Mouse (Mus musculus) neural tube, embryonic 12.5 days (tissue): ENCODE results near the gene Tomm40l. TPM values are rescaled to one million over a fixed set of nuclear protein-coding genes. Genes with fewer than 3 reads are reported as not detected.

Experiments used
- ATAC-seq: fragments of 200-750 bp; cut with Nextera tagmentation; 2 replicates; pipeline ENCODE4 v1.8.0; 2017; ENCODE audit warnings: low read depth, mild to moderate bottlenecking, moderate TSS enrichment, moderate library complexity; ENCODE audit not compliant: low FRiP score
- H3K27ac ChIP-seq: fragments of 300-500 bp; sonication (generic); 2 replicates; pipeline ENCODE4 v1.5.1; 2016
- H3K27me3 ChIP-seq: fragments of 300-500 bp; sonication (generic); replicated peaks from 2 replicates; pipeline ENCODE4 v1.6.1; 2016; ENCODE audit warnings: mild to moderate bottlenecking
- H3K36me3 ChIP-seq: fragments of 300-500 bp; sonication (generic); 2 replicates; pipeline ENCODE4 v1.6.1; 2016; ENCODE audit warnings: mild to moderate bottlenecking
- H3K4me1 ChIP-seq: fragments of 300-500 bp; sonication (generic); 2 replicates; pipeline ENCODE4 v1.6.1; 2016
- H3K4me2 ChIP-seq: fragments of 300-500 bp; sonication (generic); replicated peaks from 2 replicates; pipeline ENCODE4 v1.6.1; 2016; ENCODE audit warnings: mild to moderate bottlenecking
- H3K4me3 ChIP-seq: fragments of 300-500 bp; sonication (generic); 2 replicates; pipeline ENCODE4 v1.5.1; 2016
- H3K9ac ChIP-seq: fragments of 300-500 bp; sonication (generic); 2 replicates; pipeline ENCODE4 v1.6.1; 2016; ENCODE audit warnings: mild to moderate bottlenecking
- H3K9me3 ChIP-seq: fragments of 300-500 bp; sonication (generic); 2 replicates; pipeline ENCODE4 v1.6.1; 2016; ENCODE audit warnings: mild to moderate bottlenecking
- WGBS: fragments of 180-500 bp; shearing (Covaris S2); methylation state at CpG from one replicate; pipeline ENCODE4 v1.1.7; 2016; 5-methylcytosine and 5-hydroxymethylcytosine counted together
- polyA plus RNA-seq: library from polyadenylated mRNA; unstranded; fragments of >200 nt; fragmentation: Nextera tagmentation; extraction: Ambion mirVana; gene quantifications from 2 replicates; pipeline ENCODE4 v1.2.1, GENCODE M21; 2016

Tomm40l gene
- polyA plus RNA-seq, 1 experiment from 2014 or later, result 30.1 TPM

GRCm38 (mm10) chr1:171193911-171194830 is 28.1 kb downstream of the Tomm40l start:
- Histone ChIP-seq H3K4me2 (peak overlapping the region; percentile 54), H3K36me3 (no peaks in the 10 kb centered on the region), H3K27me3 (peaks cover 40% of the 10 kb centered on the region), H3K27ac (no peak overlapping the region), H3K9ac (no peak overlapping the region), H3K9me3 (no peaks in the 10 kb centered on the region), H3K4me1 (peaks cover 43% of the 10 kb centered on the region), H3K4me3 (no peak overlapping the region)
- ATAC-seq, result no peak
- 26% methylated on average over 11 of the region's 11 CpGs for WGBS

GRCm38 (mm10) chr1:171193093-171193840 is 29.0 kb downstream of the Tomm40l start:
- Histone ChIP-seq H3K9ac (0 out of 2 replicates have a peak overlapping the region, but pooled peaks have one; percentile 5), H3K4me2 (peak overlapping the region; percentile 54), H3K4me3 (peak overlapping the region; percentile 11; the same call in 1 of the 2 replicates), H3K9me3 (no peaks in the 10 kb centered on the region), H3K27me3 (peaks cover 40% of the 10 kb centered on the region), H3K4me1 (peaks cover 51% of the 10 kb centered on the region), H3K27ac (no peak overlapping the region; the same call in 1 of the 2 replicates), H3K36me3 (no peaks in the 10 kb centered on the region)
- WGBS, result 4% methylated on average over 18 of the region's 18 CpGs
- ATAC-seq, result peak; percentile 39; the same call in 1 of the 2 replicates

GRCm38 (mm10) chr1:171192283-171192682 is 30.0 kb downstream of the Tomm40l start:
- Histone ChIP-seq H3K4me1 (peaks cover 53% of the 10 kb centered on the region), H3K9ac (no peak overlapping the region), H3K4me3 (no peak overlapping the region), H3K9me3 (no peaks in the 10 kb centered on the region), H3K36me3 (no peaks in the 10 kb centered on the region), H3K27me3 (peaks cover 40% of the 10 kb centered on the region), H3K27ac (no peak overlapping the region), H3K4me2 (peak overlapping the region; percentile 54; the same call in 1 of the 2 replicates)
- 55% methylated on average over 10 of the region's 10 CpGs for WGBS
- ATAC-seq, result no peak

GRCm38 (mm10) chr1:171190832-171191231 is 31.5 kb downstream of the Tomm40l start:
- peaks cover 48% of the 10 kb centered on the region for H3K4me1 ChIP-seq
- peaks cover 27% of the 10 kb centered on the region for H3K27me3 ChIP-seq
- H3K27ac ChIP-seq, result no peak overlapping the region
- no peak overlapping the region for H3K9ac ChIP-seq
- WGBS, result 97% methylated on average over 9 of the region's 9 CpGs
- ATAC-seq, result no peak
- H3K36me3 ChIP-seq, result no peaks in the 10 kb centered on the region
- no peak overlapping the region for H3K4me2 ChIP-seq
- no peaks in the 10 kb centered on the region for H3K9me3 ChIP-seq
- no peak overlapping the region for H3K4me3 ChIP-seq

- 33% methylated on average over 14 of the region's 14 CpGs for WGBS
- Histone ChIP-seq H3K4me2 (peak overlapping the region; percentile 4; the same call in 1 of the 2 replicates), H3K4me3 (no peak overlapping the region), H3K27me3 (peaks cover 15% of the 10 kb centered on the region), H3K4me1 (peaks cover 39% of the 10 kb centered on the region), H3K36me3 (no peaks in the 10 kb centered on the region), H3K27ac (no peak overlapping the region), H3K9me3 (no peaks in the 10 kb centered on the region), H3K9ac (no peak overlapping the region)
- peak; percentile 7; the same call in 1 of the 2 replicates for ATAC-seq
These were observed 32.7 kb downstream of the Tomm40l start for GRCm38 (mm10) chr1:171189476-171190114.

- Histone ChIP-seq H3K9me3 (no peaks in the 10 kb centered on the region), H3K4me3 (no peak overlapping the region), H3K27ac (no peak overlapping the region), H3K9ac (no peak overlapping the region), H3K27me3 (peaks cover 10% of the 10 kb centered on the region), H3K4me2 (peak overlapping the region; percentile 4), H3K36me3 (no peaks in the 10 kb centered on the region), H3K4me1 (peaks cover 35% of the 10 kb centered on the region)
- ATAC-seq, result no peak
- 16% methylated on average over 8 of the region's 8 CpGs for WGBS
These were observed 33.3 kb downstream of the Tomm40l start for GRCm38 (mm10) chr1:171189046-171189445.

- no peak overlapping the region for H3K27ac ChIP-seq
- H3K9ac ChIP-seq, result no peak overlapping the region
- WGBS, result 27% methylated on average over 13 of the region's 13 CpGs
- no peak for ATAC-seq
- H3K4me3 ChIP-seq, result no peak overlapping the region
- peaks cover 25% of the 10 kb centered on the region for H3K4me1 ChIP-seq
- H3K9me3 ChIP-seq, result no peaks in the 10 kb centered on the region
- H3K4me2 ChIP-seq, result peak overlapping the region; percentile 25; the same call in 1 of the 2 replicates
- 0 out of 2 replicates have a peak, but pooled peaks cover 5% of the 10 kb centered on the region for H3K27me3 ChIP-seq
- H3K36me3 ChIP-seq, result no peaks in the 10 kb centered on the region
These were observed 34.2 kb downstream of the Tomm40l start for GRCm38 (mm10) chr1:171187851-171188700.

- WGBS, result 63% methylated on average over 8 of the region's 8 CpGs
- no peak for ATAC-seq
- no peak overlapping the region for H3K4me2 ChIP-seq
These were observed 36.7 kb downstream of the Tomm40l start for GRCm38 (mm10) chr1:171185655-171186054.

GRCm38 (mm10) chr1:171184314-171184713 is 38.0 kb downstream of the Tomm40l start:
- no peak for ATAC-seq
- Histone ChIP-seq H3K27me3 (no peaks in the 10 kb centered on the region), H3K9me3 (no peaks in the 10 kb centered on the region), H3K9ac (no peak overlapping the region), H3K4me1 (peaks cover 12% of the 10 kb centered on the region), H3K36me3 (no peaks in the 10 kb centered on the region), H3K4me2 (no peak overlapping the region), H3K4me3 (no peak overlapping the region), H3K27ac (no peak overlapping the region)
- WGBS, result 89% methylated on average over 7 of the region's 7 CpGs

More at GRCm38 (mm10) chr1:171185655-171186054, 36.7 kb downstream of the Tomm40l start:
- Histone ChIP-seq H3K4me1 (peaks cover 18% of the 10 kb centered on the region), H3K36me3 (no peaks in the 10 kb centered on the region), H3K9me3 (no peaks in the 10 kb centered on the region), H3K9ac (no peak overlapping the region), H3K27ac (no peak overlapping the region), H3K4me3 (no peak overlapping the region), H3K27me3 (no peaks in the 10 kb centered on the region)

- Histone ChIP-seq H3K36me3 (no peaks in the 10 kb centered on the region), H3K27ac (no peak overlapping the region), H3K27me3 (no peaks in the 10 kb centered on the region), H3K9ac (no peak overlapping the region), H3K4me3 (no peak overlapping the region), H3K9me3 (no peaks in the 10 kb centered on the region), H3K4me2 (no peak overlapping the region), H3K4me1 (peaks cover 5% of the 10 kb centered on the region; the same call in 1 of the 2 replicates)
- no peak for ATAC-seq
- WGBS, result 75% methylated on average over 3 of the region's 3 CpGs
These were observed 38.7 kb downstream of the Tomm40l start for GRCm38 (mm10) chr1:171183620-171184019.

- H3K27me3 ChIP-seq, result no peaks in the 10 kb centered on the region
- H3K9me3 ChIP-seq, result no peaks in the 10 kb centered on the region
- H3K9ac ChIP-seq, result no peak overlapping the region
- no peak overlapping the region for H3K4me3 ChIP-seq
- H3K4me1 ChIP-seq, result no peaks in the 10 kb centered on the region
- H3K27ac ChIP-seq, result no peak overlapping the region
- H3K4me2 ChIP-seq, result no peak overlapping the region
- 74% methylated on average over 3 of the region's 3 CpGs for WGBS
- no peaks in the 10 kb centered on the region for H3K36me3 ChIP-seq
- ATAC-seq, result no peak
These were observed 39.3 kb downstream of the Tomm40l start for GRCm38 (mm10) chr1:171183025-171183424.
